Mouse (Mus musculus) heart, embryonic 12.5 days (tissue): ENCODE measurements around the gene Prkch. TPM values are rescaled to one million over a fixed set of nuclear protein-coding genes. Genes with fewer than 3 reads are reported as not detected.
A peak's percentile ranks its signal among the peaks of the same experiment; 100 is the strongest.

ENCODE experiments used
- ATAC-seq: fragments of 200-750 bp; cut with Nextera tagmentation; 2 replicates; pipeline ENCODE4 v1.8.0; 2017; ENCODE audit warnings: moderate TSS enrichment, moderate library complexity; ENCODE audit not compliant: insufficient number of reproducible peaks, low FRiP score
- H3K27ac ChIP-seq: fragments of 300-500 bp; sonication (generic); 2 replicates; pipeline ENCODE4 v1.5.1; 2016; ENCODE audit warnings: mild to moderate bottlenecking, moderate library complexity; ENCODE audit not compliant: poor library complexity, severe bottlenecking
- H3K27me3 ChIP-seq: fragments of 300-500 bp; sonication (generic); replicated peaks from 2 replicates; pipeline ENCODE4 v1.6.1; 2016; ENCODE audit warnings: mild to moderate bottlenecking, moderate library complexity
- H3K36me3 ChIP-seq: fragments of 300-500 bp; sonication (generic); 2 replicates; pipeline ENCODE4 v1.6.1; 2016; ENCODE audit warnings: mild to moderate bottlenecking, moderate library complexity
- H3K4me1 ChIP-seq: fragments of 300-500 bp; sonication (generic); replicated peaks from 2 replicates; pipeline ENCODE4 v1.6.1; 2016; ENCODE audit warnings: mild to moderate bottlenecking
- H3K4me2 ChIP-seq: fragments of 300-500 bp; sonication (generic); 2 replicates; pipeline ENCODE4 v1.6.1; 2016; ENCODE audit warnings: mild to moderate bottlenecking, moderate library complexity
- H3K4me3 ChIP-seq: fragments of 300-500 bp; sonication (generic); 2 replicates; pipeline ENCODE4 v1.5.1; 2016; ENCODE audit warnings: mild to moderate bottlenecking
- H3K9ac ChIP-seq: fragments of 300-500 bp; sonication (generic); 2 replicates; pipeline ENCODE4 v1.6.1; 2016; ENCODE audit warnings: mild to moderate bottlenecking, moderate library complexity
- H3K9me3 ChIP-seq: fragments of 300-500 bp; sonication (generic); replicated peaks from 2 replicates; pipeline ENCODE4 v1.6.1; 2016; ENCODE audit warnings: mild to moderate bottlenecking, moderate library complexity
- WGBS: fragments of 180-500 bp; shearing (Covaris S2); methylation state at CpG from one replicate; pipeline ENCODE4 v1.1.7; 2016; 5-methylcytosine and 5-hydroxymethylcytosine counted together
- polyA plus RNA-seq: library from polyadenylated mRNA; unstranded; fragments of >200 nt; fragmentation: Nextera tagmentation; extraction: Ambion mirVana; gene quantifications from 2 replicates; pipeline ENCODE4 v1.2.1, GENCODE M21; 2016

Prkch gene
- polyA plus RNA-seq, 1 experiment from 2014 or later, result 19.5 TPM

GRCm38 (mm10) chr12:73779332-73780231, 195.0 kb downstream of the Prkch start:
- 0 out of 2 replicates have a peak, but pooled peaks have one; percentile 10 for ATAC-seq
- Histone ChIP-seq H3K4me3 (no peak overlapping the region), H3K4me1 (peaks cover 52% of the 10 kb centered on the region), H3K36me3 (peaks cover 7% of the 10 kb centered on the region; the same call in 1 of the 2 replicates), H3K4me2 (no peak overlapping the region), H3K27ac (peak overlapping the region; percentile 91), H3K9ac (0 out of 2 replicates have a peak overlapping the region, but pooled peaks have one; percentile 14), H3K9me3 (no peaks in the 10 kb centered on the region), H3K27me3 (no peaks in the 10 kb centered on the region)
- 54% methylated on average over 13 of the region's 13 CpGs for WGBS

GRCm38 (mm10) chr12:73781425-73782032, 196.9 kb downstream of the Prkch start:
- Histone ChIP-seq H3K36me3 (peaks cover 7% of the 10 kb centered on the region; the same call in 1 of the 2 replicates), H3K4me2 (0 out of 2 replicates have a peak overlapping the region, but pooled peaks have one; percentile 23)

GRCm38 (mm10) chr12:73786909-73787308, 202.3 kb downstream of the Prkch start:
- ATAC-seq, result peak; percentile 81
- Histone ChIP-seq H3K27me3 (no peaks in the 10 kb centered on the region), H3K4me2 (no peak overlapping the region), H3K36me3 (no peaks in the 10 kb centered on the region), H3K4me1 (peaks cover 67% of the 10 kb centered on the region), H3K9me3 (no peaks in the 10 kb centered on the region), H3K4me3 (no peak overlapping the region), H3K9ac (no peak overlapping the region), H3K27ac (no peak overlapping the region)
- WGBS, result 56% methylated on average over 8 of the region's 8 CpGs

More at GRCm38 (mm10) chr12:73781425-73782032, 196.9 kb downstream of the Prkch start:
- Histone ChIP-seq H3K9ac (no peak overlapping the region), H3K4me1 (peaks cover 45% of the 10 kb centered on the region), H3K27ac (peak overlapping the region; percentile 91), H3K9me3 (no peaks in the 10 kb centered on the region), H3K4me3 (no peak overlapping the region), H3K27me3 (no peaks in the 10 kb centered on the region)
- 36% methylated on average over 6 of the region's 6 CpGs for WGBS
- peak; percentile 81 for ATAC-seq

- no peaks in the 10 kb centered on the region for H3K27me3 ChIP-seq
- H3K27ac ChIP-seq, result peak overlapping the region; percentile 58
- H3K4me2 ChIP-seq, result peak overlapping the region; percentile 7; the same call in 1 of the 2 replicates
- H3K4me1 ChIP-seq, result peaks cover 75% of the 10 kb centered on the region
- no peak for ATAC-seq
- no peaks in the 10 kb centered on the region for H3K9me3 ChIP-seq
- H3K4me3 ChIP-seq, result no peak overlapping the region
- H3K9ac ChIP-seq, result no peak overlapping the region
- no peaks in the 10 kb centered on the region for H3K36me3 ChIP-seq
- WGBS, result 16% methylated on average over 3 of the region's 3 CpGs
These were observed 204.3 kb downstream of the Prkch start for GRCm38 (mm10) chr12:73788850-73789249.

- peak overlapping the region; percentile 29; the same call in 1 of the 2 replicates for H3K9ac ChIP-seq
- peak overlapping the region; percentile 10; the same call in 1 of the 2 replicates for H3K4me2 ChIP-seq
- H3K36me3 ChIP-seq, result no peaks in the 10 kb centered on the region
- H3K27me3 ChIP-seq, result no peaks in the 10 kb centered on the region
- 9% methylated on average over 5 of the region's 5 CpGs for WGBS
- peak; percentile 55; the same call in 1 of the 2 replicates for ATAC-seq
- H3K27ac ChIP-seq, result peak overlapping the region; percentile 82
- H3K4me3 ChIP-seq, result no peak overlapping the region
- H3K4me1 ChIP-seq, result peaks cover 87% of the 10 kb centered on the region
- no peaks in the 10 kb centered on the region for H3K9me3 ChIP-seq
These were observed 206.0 kb downstream of the Prkch start for GRCm38 (mm10) chr12:73790571-73791108.

- 0 out of 2 replicates have a peak overlapping the region, but pooled peaks have one; percentile 56 for H3K9ac ChIP-seq
- no peak for ATAC-seq
- H3K4me1 ChIP-seq, result peaks cover 77% of the 10 kb centered on the region
- H3K9me3 ChIP-seq, result no peaks in the 10 kb centered on the region
- H3K27me3 ChIP-seq, result no peaks in the 10 kb centered on the region
- 0 out of 2 replicates have a peak overlapping the region, but pooled peaks have one; percentile 53 for H3K4me2 ChIP-seq
- no peak overlapping the region for H3K4me3 ChIP-seq
- H3K36me3 ChIP-seq, result no peaks in the 10 kb centered on the region
- WGBS, result 62% methylated on average over 13 of the region's 13 CpGs
- H3K27ac ChIP-seq, result peak overlapping the region; percentile 96
These were observed 208.6 kb downstream of the Prkch start for GRCm38 (mm10) chr12:73793216-73793615.

GRCm38 (mm10) chr12:73793744-73794143, 209.1 kb downstream of the Prkch start:
- H3K4me2 ChIP-seq, result peak overlapping the region; percentile 53
- no peak for ATAC-seq
- H3K27ac ChIP-seq, result peak overlapping the region; percentile 96
- H3K27me3 ChIP-seq, result no peaks in the 10 kb centered on the region
- H3K4me3 ChIP-seq, result no peak overlapping the region
- peaks cover 71% of the 10 kb centered on the region for H3K4me1 ChIP-seq
- H3K9me3 ChIP-seq, result no peaks in the 10 kb centered on the region
- WGBS, result 20% methylated on average over 5 of the region's 5 CpGs
- H3K9ac ChIP-seq, result peak overlapping the region; percentile 56; the same call in 1 of the 2 replicates
- no peaks in the 10 kb centered on the region for H3K36me3 ChIP-seq

GRCm38 (mm10) chr12:73794151-73794883, 209.7 kb downstream of the Prkch start:
- H3K9ac ChIP-seq, result peak overlapping the region; percentile 56
- no peaks in the 10 kb centered on the region for H3K27me3 ChIP-seq

GRCm38 (mm10) chr12:73799671-73800070, 215.1 kb downstream of the Prkch start:
- ATAC-seq, result no peak
- H3K9me3 ChIP-seq, result no peaks in the 10 kb centered on the region
- no peak overlapping the region for H3K27ac ChIP-seq
- H3K4me2 ChIP-seq, result no peak overlapping the region
- no peaks in the 10 kb centered on the region for H3K27me3 ChIP-seq
- H3K4me3 ChIP-seq, result no peak overlapping the region
- H3K36me3 ChIP-seq, result no peaks in the 10 kb centered on the region
- no peak overlapping the region for H3K9ac ChIP-seq
- WGBS, result 69% methylated on average over 5 of the region's 5 CpGs
- H3K4me1 ChIP-seq, result peaks cover 57% of the 10 kb centered on the region

More at GRCm38 (mm10) chr12:73794151-73794883, 209.7 kb downstream of the Prkch start:
- peak overlapping the region; percentile 96 for H3K27ac ChIP-seq
- peak; percentile 75 for ATAC-seq
- no peaks in the 10 kb centered on the region for H3K9me3 ChIP-seq
- WGBS, result 9% methylated on average over 17 of the region's 17 CpGs
- H3K4me2 ChIP-seq, result peak overlapping the region; percentile 53
- H3K36me3 ChIP-seq, result no peaks in the 10 kb centered on the region
- H3K4me3 ChIP-seq, result 0 out of 2 replicates have a peak overlapping the region, but pooled peaks have one; percentile 0
- H3K4me1 ChIP-seq, result peaks cover 68% of the 10 kb centered on the region

GRCm38 (mm10) chr12:73800886-73801285, 216.3 kb downstream of the Prkch start:
- 29% methylated on average over 3 of the region's 3 CpGs for WGBS
- ATAC-seq, result no peak; the same call in 1 of the 2 replicates
- no peaks in the 10 kb centered on the region for H3K9me3 ChIP-seq
- H3K27ac ChIP-seq, result peak overlapping the region; percentile 83
- peaks cover 46% of the 10 kb centered on the region for H3K4me1 ChIP-seq
- no peak overlapping the region for H3K9ac ChIP-seq
- no peak overlapping the region for H3K4me2 ChIP-seq
- H3K4me3 ChIP-seq, result no peak overlapping the region
- H3K36me3 ChIP-seq, result no peaks in the 10 kb centered on the region
- no peaks in the 10 kb centered on the region for H3K27me3 ChIP-seq
